Mouse (Mus musculus): ENCODE measurements at regions not wholly inside any gene's neighbourhood (a gene's known extent, or its start where the extent isn't known, plus 50 kb on each side); places are given as distances from the start of the nearest gene placed in this dataset.

GRCm38 (mm10) chr5:62462574-62462973 lies 303.4 kb downstream of the Arap2 start:
- Histone ChIP-seq H3K27me3 (ENCODE audit: insufficient read depth, low read length) (no peaks in the 10 kb centered on the region), H3K27ac (ENCODE audit: low read depth, low read length) (no peak overlapping the region), H3K4me3 (ENCODE audit: low read depth, low read length) (no peak overlapping the region), H3K9me3 (ENCODE audit: low read length) (no peaks in the 10 kb centered on the region), H3K4me1 (ENCODE audit: insufficient read depth, low read length) (no peaks in the 10 kb centered on the region), H3K4me2 (ENCODE audit: low read depth, low read length, poor library complexity, severe bottlenecking) (no peak overlapping the region), H3K36me3 (ENCODE audit: insufficient read depth, low read length) (no peaks in the 10 kb centered on the region), H3K9ac (replicated peaks; ENCODE audit: low read length, poor library complexity, severe bottlenecking) (no peak overlapping the region)
- DNase-seq (ENCODE audit: low spot score) (no peak), ATAC-seq (ENCODE audit: low FRiP score) (no peak)
- 80% methylated on average over 2 of the region's 2 CpGs for WGBS
- TF ChIP-seq CTCF (IDR thresholded peaks at IDR 0.05) = no peak
